Mouse (Mus musculus) granulocyte monocyte progenitor cell, adult 5-6 weeks (primary cell): ENCODE data around the gene Fer1l4. TPM values are rescaled to one million over a fixed set of nuclear protein-coding genes. Genes with fewer than 3 reads are reported as not detected.

Experiments
- ATAC-seq: replicated peaks from 2 replicates; pipeline ENCODE4 v1.8.0; 2016; ENCODE audit warnings: mild to moderate bottlenecking, moderate TSS enrichment, inconsistent platforms; ENCODE audit not compliant: poor library complexity, severe bottlenecking
- total RNA-seq, 2 experiments: library from RNA; stranded (forward) in 1 of 2; stranded (reverse) in 1 of 2; fragments of 200-712, 200-1000 nt in 1 of 2; fragments of >200 nt in 1 of 2; fragmentation: Nextera tagmentation in 1 of 2; gene quantifications; 2 replicates each; pipeline ENCODE4 v1.2.3; 2014 to 2017

Fer1l4 gene
- total RNA-seq (2014; fragmentation: Nextera tagmentation), result not detected in 2 replicates
- total RNA-seq (2017), result not detected in 2 replicates

- ATAC-seq, result no peak
Measured at GRCm38 (mm10) chr2:156052816-156053215, at the start of gene Fer1l4. Gene Fer1l4 (minus strand): TSS chr2:156052947.

- no peak for ATAC-seq
Measured at GRCm38 (mm10) chr2:156091926-156092325, 39.2 kb upstream of the Fer1l4 start.

GRCm38 (mm10) chr2:156089799-156090198 is 37.1 kb upstream of the Fer1l4 start:
- ATAC-seq, result no peak

- no peak for ATAC-seq
Measured at GRCm38 (mm10) chr2:156087391-156088110, 34.8 kb upstream of the Fer1l4 start.

DNA sequence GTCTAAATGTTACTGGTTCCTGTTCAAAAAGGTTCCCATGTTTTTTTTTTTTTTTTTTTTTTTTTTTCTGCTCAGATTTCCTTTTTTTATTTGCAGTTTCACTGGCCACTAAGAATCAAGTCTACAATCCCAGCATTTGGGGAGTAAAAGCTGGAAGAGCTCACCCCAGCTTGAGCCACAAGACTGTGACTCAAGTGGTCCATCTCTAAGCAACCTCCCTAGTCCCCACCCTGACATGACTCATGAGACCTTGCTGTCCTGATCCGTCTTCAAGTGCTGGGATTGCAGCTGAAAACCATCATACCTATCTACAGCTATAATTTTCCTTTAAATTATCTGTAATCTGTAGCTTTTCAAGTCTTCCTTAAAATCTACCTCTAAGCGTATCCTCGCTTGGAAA is 31.8 kb upstream of the Fer1l4 start:
- ATAC-seq, result no peak

DNA sequence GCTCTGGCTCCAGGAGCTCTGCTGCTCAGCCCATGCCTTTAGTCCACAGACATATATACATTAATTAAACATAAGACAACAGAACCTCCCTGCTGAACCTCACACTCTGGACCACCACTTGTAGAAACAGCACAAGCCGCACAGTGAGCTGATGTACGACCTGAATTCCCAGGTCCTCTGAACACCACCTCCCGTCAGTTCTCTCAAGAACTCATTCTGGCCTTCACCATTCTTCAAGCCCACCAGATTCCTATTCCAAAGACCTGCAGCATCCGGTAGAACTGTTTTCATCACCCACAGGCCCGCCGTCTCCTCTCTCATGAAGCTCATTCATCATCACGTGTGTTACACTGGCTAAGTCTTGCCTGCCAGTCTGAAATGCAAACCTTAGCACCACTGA is 27.6 kb upstream of the Fer1l4 start:
- ATAC-seq, result no peak

GRCm38 (mm10) chr2:156079674-156080073 is 26.9 kb upstream of the Fer1l4 start:
- ATAC-seq, result 0 out of 2 replicates have a peak, but pooled peaks have one; percentile 17

DNA sequence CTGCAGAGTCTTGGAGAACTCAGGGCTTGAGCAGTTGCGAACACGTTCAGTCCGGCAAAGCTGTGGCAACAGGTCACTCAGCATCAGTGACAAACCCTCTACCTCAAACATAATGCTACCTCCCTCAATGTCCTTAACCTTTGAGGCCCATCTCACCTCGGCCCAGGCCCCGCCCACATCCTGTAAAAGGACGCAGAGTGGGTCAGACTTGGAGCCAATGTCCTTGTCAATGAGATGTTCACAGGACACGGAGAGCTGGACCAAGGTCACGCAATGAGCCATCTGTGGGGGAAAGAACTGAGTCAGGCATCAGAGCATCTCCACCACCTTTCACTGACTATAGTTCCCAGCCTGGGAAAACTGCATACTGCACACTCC is 26.4 kb upstream of the Fer1l4 start:
- no peak for ATAC-seq

DNA sequence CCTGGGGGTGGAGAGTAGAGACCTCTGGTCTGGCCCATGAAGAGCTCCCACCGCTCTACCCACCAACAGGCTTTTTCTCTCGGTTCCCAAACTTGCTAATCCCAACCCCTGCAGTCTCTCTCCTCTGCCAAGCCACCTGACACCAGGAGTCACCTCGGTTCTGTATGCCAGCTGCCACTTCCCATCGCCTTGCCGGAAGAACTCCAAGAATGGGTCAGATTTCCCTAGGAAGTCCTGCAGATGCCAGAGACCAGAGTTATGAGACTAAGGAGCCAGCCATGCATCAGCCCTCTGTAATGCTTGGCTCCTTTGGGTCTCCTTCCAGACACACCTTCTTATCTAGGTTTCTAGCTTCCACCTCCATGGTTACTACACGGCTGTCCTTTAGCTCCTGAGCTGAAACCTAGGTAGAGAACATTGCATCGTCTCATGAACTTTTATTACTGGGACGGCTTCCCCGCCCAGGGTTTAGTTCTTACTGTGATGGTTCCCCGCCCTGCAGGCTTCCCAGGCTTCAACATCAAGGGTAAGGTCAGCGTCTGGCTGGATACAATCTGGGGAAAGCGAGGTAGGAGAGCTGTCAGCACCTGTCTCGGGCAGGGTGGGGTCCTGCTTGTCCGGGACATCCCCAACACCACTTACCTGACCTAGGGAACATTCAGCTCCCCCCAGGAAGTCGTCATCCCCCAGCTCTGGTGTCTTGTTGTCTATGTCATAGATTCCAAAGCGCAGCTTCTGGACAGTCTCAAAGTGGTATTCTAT is 25.9 kb upstream of the Fer1l4 start:
- ATAC-seq, result no peak

- ATAC-seq, result no peak
Measured at GRCm38 (mm10) chr2:156077461-156077860, 24.7 kb upstream of the Fer1l4 start.

DNA sequence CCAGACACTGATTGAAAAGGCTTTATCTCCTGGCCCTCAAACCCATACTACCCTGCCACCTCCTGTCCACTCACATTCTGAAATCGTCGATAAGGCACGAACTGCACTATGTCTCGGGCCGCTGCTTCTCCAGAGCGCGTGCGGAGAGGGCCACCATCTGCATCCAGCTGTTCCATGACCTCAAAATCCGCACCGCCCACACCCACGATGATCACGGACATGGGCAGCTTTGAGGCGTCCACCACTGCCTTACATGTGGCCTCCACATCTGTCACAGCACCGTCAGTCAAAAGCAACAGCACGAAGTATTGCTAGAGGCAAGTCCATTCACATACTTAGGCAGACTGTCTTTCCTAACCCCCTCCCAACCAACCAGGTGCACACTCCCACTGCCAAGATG is 21.0 kb upstream of the Fer1l4 start:
- no peak for ATAC-seq

GRCm38 (mm10) chr2:156071236-156071635 is 18.5 kb upstream of the Fer1l4 start:
- ATAC-seq, result no peak

DNA sequence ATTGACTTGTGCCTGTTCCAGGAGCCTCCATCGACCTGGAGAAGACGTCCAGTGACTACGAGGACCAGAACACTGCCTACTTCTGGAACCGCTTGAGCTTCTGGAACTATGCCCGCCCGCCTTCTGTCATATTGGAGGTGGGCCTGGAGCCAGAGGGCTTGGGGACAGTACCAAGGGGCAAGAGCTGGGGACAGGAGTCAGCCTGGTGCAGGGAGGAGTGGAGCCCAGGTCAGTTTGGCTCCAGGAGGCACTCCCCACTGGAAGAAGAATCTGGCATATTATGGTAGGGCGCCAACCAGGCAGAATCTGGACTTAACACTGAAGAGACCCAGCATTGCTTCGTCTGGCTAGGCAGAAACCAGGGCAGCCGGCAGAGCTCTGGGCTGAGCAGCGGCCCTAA is 15.2 kb upstream of the Fer1l4 start:
- ATAC-seq, result no peak

DNA sequence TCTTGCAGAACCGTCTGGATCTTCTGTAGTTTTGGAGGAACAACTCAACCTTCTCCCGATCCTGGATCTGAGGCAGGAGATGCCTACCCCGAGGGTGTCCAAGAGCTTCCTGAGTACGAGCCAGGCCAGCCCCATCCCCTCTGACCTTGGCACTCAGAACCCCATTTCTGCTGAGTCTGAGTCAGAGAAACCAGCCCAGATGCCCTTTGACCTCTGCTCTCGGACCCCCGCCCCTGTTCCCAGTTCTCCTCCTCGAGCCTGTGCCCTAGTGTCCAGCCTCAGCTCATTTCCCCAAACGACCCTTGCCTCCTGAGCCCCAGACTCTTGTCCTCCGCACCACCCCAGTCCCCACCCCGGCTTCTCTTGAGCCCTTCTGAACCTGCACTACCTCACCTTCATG is 13.4 kb upstream of the Fer1l4 start:
- ATAC-seq, result no peak

DNA sequence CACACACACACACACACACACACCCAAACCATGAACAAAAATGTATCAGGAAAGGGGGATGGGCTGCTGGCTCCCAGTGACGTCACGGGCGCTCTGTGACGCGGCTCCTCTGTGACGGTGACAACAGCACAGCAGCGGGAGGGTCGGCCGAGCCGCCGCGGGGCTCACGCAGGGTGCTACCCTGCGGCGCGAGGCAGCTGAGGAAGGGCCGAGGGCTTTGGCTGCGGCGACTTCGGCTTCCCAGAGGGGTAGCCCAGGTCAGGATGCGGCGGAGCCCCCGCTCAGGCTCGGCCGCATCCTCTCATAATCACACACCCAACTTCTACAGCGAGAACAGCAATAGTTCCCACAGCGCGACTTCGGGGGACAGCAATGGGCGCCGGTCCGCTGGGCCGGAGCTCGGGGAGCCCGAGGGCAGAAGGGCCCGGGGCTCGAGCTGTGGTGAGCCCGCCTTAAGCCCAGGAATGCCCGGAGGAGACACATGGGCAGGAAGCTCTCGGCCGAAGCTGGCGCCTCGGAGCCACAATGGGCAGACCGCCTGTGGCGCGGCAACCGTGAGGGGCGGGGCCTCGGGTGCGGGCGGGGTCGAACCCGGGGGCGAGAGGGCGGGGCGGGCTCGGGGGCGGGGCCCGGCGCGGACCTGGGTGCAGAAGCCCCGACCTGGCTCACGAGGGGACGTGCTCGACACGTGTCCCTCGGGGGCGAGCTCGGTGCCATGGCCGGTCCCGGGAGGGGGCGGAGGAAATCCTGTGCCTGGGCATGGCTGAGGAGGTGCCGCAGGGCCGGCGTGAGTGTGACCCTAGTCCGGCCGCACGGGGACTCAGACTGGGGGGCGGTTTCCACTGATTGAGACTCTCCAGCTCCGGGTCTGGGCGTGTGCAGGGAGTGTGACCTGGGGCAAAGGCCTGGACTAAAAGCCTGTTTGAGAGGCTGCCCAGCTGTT is 12.6 kb upstream of the Fer1l4 start, which contains the start of gene Spag4:
Gene Spag4, plus strand, starts transcription at position 77 of the 943 bp plus-strand sequence.
- ATAC-seq, result peak; percentile 80

DNA sequence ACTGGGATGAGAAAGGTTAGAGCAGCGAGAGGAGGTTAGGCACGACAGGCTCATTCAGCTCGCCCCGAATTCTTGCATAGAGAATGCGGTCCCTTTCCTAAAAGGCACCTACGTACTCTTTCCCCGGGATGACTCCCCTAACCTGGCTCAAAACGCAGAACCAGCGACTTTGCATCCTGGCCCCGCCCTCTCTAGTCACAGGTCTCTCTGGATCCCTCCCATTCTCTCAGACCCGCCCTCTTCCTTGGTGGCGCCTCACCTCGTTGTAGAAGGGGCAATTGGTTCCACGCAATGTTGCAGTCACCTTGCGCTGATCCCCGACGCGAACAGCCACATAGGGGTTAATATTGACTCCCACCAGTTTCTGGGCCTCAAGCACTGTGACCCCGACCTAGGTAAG is 4.8 kb downstream of the Fer1l4 start:
- peak; percentile 37 for ATAC-seq

DNA sequence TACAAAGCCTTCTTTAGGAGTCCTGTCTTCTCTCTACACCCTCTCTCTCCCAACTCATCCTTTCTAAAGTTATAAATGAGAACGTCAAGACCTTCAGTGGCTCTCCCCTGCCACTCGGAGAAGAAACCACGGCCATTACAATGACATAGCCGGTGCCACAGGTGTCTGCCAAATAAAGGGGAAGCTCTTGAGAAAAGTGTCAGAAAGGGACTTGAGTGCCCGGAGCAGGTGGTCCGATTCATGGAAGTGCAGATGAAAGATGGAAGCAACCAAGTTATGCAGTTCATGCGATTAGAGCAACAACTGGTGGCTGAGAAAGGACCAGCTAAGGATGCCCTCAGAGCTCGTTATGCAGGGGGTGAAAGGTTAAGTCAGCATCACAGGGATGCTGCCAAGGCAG is 9.8 kb downstream of the Fer1l4 start:
- no peak for ATAC-seq

GRCm38 (mm10) chr2:156039390-156039789 is 13.4 kb downstream of the Fer1l4 start:
- ATAC-seq, result no peak

DNA sequence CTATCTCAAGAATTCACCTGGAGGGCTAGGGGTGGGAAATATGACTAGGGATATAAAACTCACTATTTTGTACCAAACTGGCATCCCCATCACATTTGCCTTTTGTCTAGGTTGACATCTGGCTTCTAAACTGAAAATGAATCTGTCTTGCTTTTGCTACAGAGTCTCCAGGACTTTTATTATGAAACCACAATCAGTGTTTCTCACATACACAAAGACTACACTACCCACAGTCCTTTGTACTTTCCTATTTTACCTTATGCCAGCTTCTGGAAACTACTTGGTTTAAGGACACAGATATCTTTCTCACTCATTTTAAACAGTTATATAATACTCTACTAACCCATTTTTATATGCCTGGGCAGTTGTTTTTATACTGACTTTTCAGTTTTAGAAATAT is 27.3 kb downstream of the Fer1l4 start:
- no peak for ATAC-seq

DNA sequence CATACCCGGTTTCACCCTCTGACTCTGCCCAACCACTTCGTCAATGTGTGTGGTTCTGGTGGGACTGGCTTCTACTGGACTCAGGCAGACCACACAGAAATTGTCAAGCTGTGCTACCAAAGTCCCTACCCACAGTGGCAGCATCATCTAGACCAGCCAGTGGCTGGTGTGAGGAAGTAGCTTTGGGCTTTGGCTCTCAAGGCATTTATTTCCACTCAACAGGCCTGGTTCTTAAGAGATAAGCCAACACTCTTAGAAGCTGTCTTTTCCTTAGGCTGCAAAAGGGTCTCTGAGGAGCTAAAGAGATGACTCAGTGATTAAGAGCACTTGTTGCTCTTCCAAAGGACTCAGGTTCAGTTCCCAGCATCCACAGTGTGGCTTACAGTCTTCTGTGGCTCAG is 31.0 kb downstream of the Fer1l4 start:
- ATAC-seq, result no peak

DNA sequence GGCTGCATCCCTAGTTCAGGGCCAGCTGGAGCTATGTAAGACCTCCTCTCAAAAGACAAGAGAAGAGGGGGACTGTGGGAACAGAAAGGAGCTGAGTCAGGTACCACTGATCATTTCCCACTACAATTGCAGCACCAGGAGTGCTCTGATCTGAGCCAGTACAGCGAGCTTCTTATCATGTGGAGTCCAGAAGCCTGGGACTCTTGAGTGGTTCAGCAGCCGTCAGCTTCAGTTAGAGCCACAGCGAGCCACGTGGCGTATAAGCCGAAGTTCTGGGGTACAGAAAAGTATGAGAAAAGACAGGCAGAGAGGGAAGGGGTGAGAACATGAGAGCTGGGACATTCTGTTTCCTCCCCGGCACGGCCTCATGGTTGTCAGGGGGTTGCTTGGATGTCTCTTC is 31.5 kb downstream of the Fer1l4 start:
- no peak for ATAC-seq
